Mouse (Mus musculus) mature B cell (primary cell): ENCODE results near the gene Acsm3.
"Not testable (repeated sequence)": the region's sequence is repeated elsewhere in the genome, so short reads cannot be mapped to it uniquely, and the experiment has no call there.

Source experiments
- in situ Hi-C: fragments of 300-500 bp; cut with MboI; formaldehyde crosslinking; loops from 2 replicates; pipeline ENCODE4 v1.14.3; 2019

The Acsm3 gene

GRCm38 (mm10) chr7:119760527-119760951 is at the start of gene Acsm3:
Acsm3 (plus strand) TSS chr7:119760923.
- in situ Hi-C loops = no loop called here

GRCm38 (mm10) chr7:119714111-119714510 is 46.6 kb upstream of the Acsm3 start:
- in situ Hi-C loops = no loop called here

GRCm38 (mm10) chr7:119720253-119720946 is 40.3 kb upstream of the Acsm3 start, which contains the start of gene Thumpd1:
Thumpd1 (minus strand) TSS chr7:119720798.
- in situ Hi-C loops = no loop called here

GRCm38 (mm10) chr7:119720947-119721310 is 39.8 kb upstream of the Acsm3 start:
- in situ Hi-C loops = no loop called here

GRCm38 (mm10) chr7:119727621-119728020 is 33.1 kb upstream of the Acsm3 start:
- in situ Hi-C loops = no loop called here

- in situ Hi-C loops = not testable (repeated sequence)
These were observed 29.5 kb upstream of the Acsm3 start for GRCm38 (mm10) chr7:119731262-119731661.

GRCm38 (mm10) chr7:119738877-119739276 is 21.8 kb upstream of the Acsm3 start:
- in situ Hi-C loops = no loop called here

- in situ Hi-C loops = not testable (repeated sequence)
These were observed 20.8 kb upstream of the Acsm3 start for GRCm38 (mm10) chr7:119739798-119740468.

GRCm38 (mm10) chr7:119744321-119744720 is 16.4 kb upstream of the Acsm3 start:
- in situ Hi-C loops = no loop called here

GRCm38 (mm10) chr7:119745869-119746268 is 14.9 kb upstream of the Acsm3 start:
- in situ Hi-C loops = no loop called here

GRCm38 (mm10) chr7:119748761-119749160 is 12.0 kb upstream of the Acsm3 start:
- in situ Hi-C loops = no loop called here

- in situ Hi-C loops = no loop called here
These were observed 10.8 kb upstream of the Acsm3 start for GRCm38 (mm10) chr7:119749942-119750341.

- in situ Hi-C loops = no loop called here
These were observed 7.0 kb upstream of the Acsm3 start for GRCm38 (mm10) chr7:119753696-119754095.

- in situ Hi-C loops = no loop called here
These were observed 1.5 kb downstream of the Acsm3 start for GRCm38 (mm10) chr7:119762166-119762697.

GRCm38 (mm10) chr7:119764377-119764776 is 3.7 kb downstream of the Acsm3 start:
- in situ Hi-C loops = no loop called here

GRCm38 (mm10) chr7:119766996-119767395 is 6.3 kb downstream of the Acsm3 start:
- in situ Hi-C loops = no loop called here

- in situ Hi-C loops = no loop called here
These were observed 9.2 kb downstream of the Acsm3 start for GRCm38 (mm10) chr7:119769895-119770294.

GRCm38 (mm10) chr7:119783453-119783852 is 22.7 kb downstream of the Acsm3 start:
- in situ Hi-C loops = no loop called here

GRCm38 (mm10) chr7:119784908-119785307 is 24.2 kb downstream of the Acsm3 start:
- in situ Hi-C loops = no loop called here

GRCm38 (mm10) chr7:119789024-119789423 is 28.3 kb downstream of the Acsm3 start:
- in situ Hi-C loops = no loop called here

- in situ Hi-C loops = no loop called here
These were observed 33.0 kb downstream of the Acsm3 start, which contains the start of the genes Rexo5 and Eri2 for GRCm38 (mm10) chr7:119793586-119794250. Rexo5 (plus strand) TSS chr7:119794006. Eri2 (minus strand) TSS chr7:119794058.

- in situ Hi-C loops = no loop called here
These were observed 33.5 kb downstream of the Acsm3 start for GRCm38 (mm10) chr7:119794251-119794638.
